Mouse (Mus musculus): ENCODE measurements around the gene Ttll10.
A peak's percentile ranks its signal among the peaks of the same experiment; 100 is the strongest.

The Ttll10 gene

DNA sequence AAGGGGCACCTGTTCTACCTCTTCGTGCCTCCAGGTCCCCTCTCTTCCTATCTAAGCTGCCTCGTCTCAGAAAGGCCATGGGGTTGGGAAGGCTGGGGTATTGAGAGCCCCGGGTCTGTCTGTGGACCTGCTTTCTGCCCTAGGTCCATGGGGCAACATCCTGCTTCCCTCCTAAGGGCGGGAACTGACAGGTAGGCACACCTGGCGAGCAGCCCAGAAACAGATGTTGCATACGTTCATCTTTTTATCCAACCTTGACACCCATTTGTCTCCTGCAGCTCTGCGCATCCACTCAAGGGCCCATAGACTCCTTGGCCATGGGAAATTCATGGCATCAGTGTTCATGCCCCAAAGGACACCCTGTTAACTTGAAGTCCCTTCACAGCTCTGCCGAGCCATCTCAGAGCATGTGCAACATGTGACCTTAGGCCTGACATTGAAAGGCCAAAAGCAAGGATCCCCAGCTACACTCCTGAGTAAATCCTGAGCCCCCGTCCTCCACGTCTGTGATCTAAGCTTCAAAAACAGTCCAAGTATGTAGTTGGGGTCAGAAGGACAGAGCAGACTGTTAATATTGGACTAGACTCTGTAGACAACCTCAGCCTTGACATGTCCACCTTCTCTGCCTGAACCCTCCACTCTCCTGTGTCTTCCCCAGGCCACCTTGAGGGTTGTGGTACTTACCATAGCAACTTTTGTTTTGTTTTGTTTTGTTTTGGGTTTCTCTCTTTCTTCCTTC is 6.1 kb upstream of the Ttll10 start:
- no peak for DNase-seq (ENCODE audit: low read depth, low spot score)

DNA sequence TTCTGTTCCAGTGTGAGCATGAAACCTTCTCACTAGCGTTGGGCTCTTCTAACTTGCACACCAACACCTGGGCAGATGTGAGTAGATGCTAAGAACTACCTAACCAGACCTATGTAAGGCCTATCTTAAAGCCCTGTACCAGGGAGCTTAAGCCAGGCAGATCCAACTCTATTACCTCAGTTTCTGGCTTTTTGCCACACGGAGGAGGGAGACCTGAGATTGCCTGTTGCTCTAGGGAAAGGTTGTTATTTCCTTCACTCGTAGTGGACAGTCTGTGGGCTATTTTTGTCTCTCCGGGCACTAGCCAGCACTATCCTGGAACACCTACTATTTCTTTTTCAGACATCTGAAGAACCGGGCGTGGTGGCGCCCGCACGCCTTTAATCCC is 5.3 kb upstream of the Ttll10 start:
- DNase-seq (ENCODE audit: low read depth, low spot score): no peak

DNA sequence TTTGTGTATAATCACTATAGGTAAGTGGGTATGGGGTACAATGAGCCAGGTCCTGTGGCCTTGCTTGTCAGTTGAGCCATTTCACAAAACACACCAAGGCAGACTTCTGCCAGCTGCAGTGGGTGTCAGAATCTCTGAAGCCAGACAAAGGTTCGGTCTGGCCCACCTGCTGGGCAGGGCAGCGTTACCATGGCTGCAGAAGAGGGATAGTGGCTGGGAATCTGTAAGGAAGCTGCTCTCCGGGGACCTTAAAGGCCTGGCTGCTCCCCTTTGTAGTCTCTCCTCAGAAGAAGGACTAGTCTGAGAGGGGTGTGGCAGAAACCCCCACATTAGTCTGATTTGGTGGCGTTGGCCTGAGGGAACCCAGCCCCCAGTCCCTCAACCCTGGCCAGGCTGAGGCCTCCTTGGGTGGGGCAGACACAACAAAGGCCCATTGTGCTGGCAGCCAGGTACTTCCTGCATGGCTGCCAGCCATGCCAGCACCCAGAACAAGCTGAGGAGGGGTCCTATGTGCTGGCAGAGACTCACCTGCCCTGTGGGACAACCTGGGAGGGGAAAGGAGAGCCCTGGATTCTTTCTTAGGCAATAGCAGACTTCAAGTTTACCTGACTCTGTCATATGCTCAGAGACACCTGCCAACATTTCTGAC is 4.8 kb upstream of the Ttll10 start:
- no peak for DNase-seq (ENCODE audit: low read depth, low spot score)

DNA sequence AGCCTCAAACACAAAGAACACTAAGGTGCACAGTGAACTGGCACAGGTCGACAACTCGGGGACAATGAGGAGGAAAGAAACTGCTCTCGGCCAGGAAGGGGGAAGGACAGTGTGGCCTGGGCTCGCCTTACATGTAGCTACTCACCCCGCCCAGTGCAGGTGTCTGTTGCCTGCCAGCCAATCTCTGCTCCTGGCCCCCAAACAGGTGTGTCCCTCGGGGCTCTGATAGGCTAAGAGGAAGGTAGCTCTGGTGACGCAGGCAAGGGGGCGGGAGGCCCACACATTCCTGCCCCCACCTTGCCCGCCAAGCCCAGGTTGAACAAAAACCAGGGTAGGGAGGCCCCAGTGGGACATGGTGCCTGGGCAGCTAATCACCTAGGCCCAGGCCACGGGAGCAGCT is 499 bp upstream of the Ttll10 start:
- DNase-seq (ENCODE audit: low read depth, low spot score): no peak

DNA sequence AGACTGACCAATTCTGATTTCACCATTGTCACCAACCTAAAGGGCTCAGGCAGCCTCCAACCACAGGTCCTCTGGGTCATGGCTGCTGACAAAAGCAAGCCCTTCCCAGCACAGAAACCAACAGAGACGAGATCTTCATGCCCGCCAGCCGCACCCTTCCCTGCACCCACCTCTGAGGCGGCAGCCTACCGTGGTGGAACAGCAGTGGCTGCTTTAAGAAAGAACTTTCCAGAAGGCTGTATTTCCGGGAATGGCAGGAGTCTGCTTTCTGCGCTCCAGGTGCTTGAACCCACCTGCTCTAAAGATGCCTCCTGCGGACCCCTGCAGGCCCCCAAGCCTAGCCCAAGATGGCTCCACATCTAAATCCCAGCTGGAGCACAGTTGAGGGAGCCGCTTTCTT is 388 bp downstream of the Ttll10 start:
- no peak for DNase-seq (ENCODE audit: low read depth, low spot score)

DNA sequence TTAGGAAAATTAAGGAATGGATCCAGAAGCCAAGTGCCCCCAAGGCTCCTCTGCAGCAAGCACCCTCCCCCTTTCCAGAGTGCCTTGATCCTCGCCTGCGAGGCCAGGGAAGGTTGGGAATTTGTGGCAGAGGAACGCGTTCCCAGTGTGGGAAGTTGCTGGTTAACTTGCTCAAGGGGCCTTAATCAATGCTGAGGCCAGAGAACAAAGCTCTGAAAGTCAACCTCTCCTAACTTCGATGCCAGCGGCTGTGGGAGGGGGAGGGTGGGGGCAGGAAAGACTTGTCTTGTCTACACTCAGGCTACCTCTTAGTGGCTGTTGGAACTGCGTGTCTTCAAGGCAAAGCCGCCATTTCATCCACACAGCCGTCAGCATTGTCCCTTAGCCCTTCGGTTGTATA is 1.5 kb downstream of the Ttll10 start:
- DNase-seq (ENCODE audit: low read depth, low spot score): no peak

DNA sequence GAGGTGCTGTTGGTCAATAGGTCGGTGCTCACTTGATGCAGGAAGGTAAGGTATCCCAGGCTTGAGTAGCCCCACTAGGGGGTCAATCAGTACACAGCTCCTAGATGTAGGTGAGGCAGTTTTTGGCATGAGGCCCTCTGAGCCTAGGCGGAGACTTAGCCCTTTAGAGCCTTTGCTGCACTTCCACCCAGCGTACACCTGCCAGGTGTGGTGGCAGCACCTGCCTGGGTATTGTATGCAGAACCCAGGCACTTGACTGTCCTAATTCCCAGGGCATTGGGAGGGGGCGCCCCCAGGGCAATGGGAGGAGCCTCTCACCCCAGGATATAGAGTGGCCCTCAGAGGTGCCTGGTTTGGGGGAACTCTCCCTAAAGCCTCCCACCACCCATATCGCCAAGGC is 4.0 kb downstream of the Ttll10 start:
- DNase-seq (ENCODE audit: low read depth, low spot score): no peak

DNA sequence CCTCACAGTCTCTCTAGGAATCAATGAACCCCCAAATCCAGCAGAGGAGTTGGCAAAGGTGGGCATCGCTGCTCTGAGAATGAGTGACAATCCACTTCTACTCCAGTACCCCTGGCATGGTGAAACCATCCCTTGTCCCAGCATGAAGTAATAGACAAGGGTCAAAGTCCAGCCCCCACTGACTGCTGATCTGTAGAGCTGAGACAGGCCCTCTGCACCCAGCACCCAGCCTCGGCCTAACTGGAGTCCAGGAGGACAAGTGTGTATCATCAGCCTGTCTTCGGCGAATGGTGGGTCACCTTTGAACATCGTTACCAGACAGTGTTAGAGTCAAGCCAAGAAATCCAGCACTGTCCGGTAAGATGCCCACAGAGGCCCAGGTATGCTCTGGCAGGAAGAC is 4.6 kb downstream of the Ttll10 start:
- no peak for DNase-seq (ENCODE audit: low read depth, low spot score)

DNA sequence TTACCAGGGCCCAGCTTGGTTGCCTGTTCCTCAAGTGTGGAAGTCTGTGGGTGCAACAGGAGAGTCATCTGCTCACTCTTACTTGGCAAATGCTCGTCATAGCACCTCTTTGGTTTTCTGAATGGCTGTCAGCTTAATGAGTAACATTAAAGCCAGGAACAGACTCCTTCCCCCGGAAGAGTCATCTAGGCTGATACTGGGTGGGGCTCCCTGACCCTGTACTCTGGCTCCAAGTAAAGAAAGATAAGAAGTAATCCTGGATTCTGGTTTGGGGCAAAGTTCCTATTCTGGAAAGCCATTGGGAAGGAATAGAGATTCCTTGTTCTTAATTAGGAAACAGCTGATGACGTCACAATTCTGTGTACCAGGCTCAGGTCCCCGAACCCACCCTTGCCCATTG is 5.1 kb downstream of the Ttll10 start:
- DNase-seq (ENCODE audit: low read depth, low spot score): no peak

DNA sequence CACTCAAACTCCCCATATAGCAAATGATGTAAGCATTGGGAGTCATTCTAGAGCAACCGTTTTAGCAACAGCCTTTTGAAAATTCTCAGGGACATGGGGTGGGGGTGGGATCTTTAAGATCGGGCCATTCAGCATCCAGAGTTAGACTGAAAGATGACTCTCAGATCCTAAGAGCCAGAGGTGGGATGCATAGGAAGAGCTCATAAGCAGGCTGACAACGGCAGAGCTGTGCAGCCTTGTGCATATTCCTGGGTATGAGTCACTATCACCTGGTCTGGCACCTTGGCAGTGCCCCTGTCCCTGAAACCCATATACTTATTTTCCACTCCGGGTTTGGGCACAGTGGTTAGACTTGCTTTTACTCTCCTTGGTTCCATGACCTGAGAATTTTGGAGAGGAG is 6.1 kb downstream of the Ttll10 start:
- DNase-seq (ENCODE audit: low read depth, low spot score): no peak

DNA sequence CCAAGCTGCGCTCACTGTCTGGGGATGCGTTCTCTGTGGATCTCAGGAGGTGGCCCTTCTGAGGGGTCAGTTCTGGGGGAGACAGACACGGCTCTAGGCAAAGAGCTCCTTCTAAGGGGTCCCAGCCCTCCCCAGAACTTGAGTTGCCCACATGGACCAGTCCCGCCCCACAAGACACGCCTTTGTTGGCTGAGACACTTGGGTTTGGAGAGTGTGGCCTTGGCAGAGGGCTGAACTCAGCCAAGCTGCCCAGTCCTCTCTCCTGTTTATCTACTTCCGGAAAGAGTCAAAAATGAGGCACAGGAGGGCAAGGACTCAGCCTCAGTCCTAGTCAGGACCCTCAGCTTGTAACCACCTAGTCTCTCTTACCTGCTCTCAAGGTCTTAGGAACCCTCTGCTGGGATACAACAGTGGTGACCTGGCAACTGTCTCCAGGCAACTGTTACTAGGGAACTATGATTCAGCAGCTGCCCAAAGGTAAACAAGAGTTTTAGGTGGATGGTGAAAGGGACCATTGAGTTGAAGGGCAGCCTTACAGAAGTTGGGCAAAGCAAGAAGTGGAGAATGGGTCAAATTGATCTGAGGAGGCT is 8.7 kb downstream of the Ttll10 start:
- DNase-seq (ENCODE audit: low read depth, low spot score): peak; percentile 12

DNA sequence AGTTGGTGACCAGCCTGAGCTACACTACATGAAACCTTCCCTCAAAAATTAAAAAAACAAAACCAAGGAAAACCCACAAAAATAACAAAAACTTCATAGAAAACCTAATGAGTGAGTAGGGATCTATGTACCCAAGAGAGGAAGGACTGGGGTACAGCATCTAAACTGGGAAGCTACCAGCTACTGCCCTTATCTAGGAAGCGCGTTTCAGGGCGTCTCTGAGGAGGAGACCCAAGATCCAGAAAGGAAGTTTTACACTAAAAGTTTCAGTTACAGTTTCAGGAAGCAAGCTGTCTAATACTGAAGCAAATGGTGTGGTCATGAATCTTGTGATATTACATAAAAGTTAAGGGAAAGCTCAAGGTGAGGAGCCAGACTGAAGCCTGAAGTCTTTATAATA is 9.4 kb downstream of the Ttll10 start:
- no peak for DNase-seq (ENCODE audit: low read depth, low spot score)

DNA sequence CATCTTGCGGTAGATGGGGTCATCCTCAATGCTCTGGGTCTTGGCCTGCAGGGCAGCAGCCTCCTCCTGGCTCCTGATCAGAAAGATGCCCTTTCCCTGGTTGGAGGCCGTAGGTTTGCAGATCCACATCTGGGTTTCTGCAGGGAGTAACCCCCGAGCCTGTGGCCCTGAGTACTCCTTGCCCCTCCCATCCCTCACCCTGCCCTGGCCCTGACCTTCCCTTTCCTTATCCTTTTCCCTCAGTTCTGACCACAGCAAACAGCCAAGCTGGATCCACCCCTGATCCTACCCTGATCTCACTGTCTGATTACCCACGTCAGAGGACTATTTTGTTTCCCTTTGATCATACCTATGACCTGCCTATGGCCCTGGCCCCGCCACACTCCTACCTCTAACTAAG is 14.5 kb downstream of the Ttll10 start:
- DNase-seq (ENCODE audit: low read depth, low spot score): no peak

DNA sequence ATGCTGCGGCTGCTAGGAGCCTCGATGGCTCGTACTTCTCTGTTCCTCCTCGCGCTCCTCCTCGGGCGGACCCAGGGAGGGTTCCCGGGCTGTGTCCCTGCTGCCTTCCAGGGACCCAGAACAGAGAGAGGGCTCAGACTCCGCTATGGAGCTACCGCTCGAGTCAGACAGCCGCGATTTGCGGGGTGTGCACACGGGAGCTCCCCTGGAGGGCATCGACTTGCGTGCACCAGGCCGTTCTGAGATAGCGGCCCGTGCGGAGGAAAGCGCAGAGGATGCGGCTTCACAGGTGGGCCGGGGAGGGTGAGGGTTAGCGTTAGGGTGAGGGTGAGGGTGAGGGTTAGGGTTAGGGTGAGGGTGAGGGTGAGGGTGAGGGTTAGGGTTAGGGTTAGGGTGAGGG is 24.3 kb downstream of the Ttll10 start:
- DNase-seq (ENCODE audit: low read depth, low spot score): no peak

DNA sequence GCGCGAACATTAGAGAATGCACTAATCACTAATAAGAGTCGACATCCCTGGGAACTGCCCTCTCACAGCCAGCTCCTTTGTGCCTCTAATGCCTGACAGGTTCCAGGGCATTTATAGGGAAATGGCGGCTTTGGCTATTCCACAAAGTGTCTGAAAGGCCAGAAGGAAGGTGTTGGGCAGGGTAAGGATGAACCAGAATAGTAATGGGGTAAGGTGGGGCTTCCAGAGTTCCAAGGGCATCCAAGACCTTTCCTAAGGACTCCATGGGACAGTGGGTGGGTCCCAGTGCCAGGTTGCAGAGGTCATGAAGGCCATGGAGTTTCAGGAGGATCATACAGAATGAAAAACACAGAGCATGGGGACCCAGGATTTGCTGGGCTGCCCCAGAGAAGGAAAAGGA is 24.9 kb downstream of the Ttll10 start:
- DNase-seq (ENCODE audit: low read depth, low spot score): no peak

DNA sequence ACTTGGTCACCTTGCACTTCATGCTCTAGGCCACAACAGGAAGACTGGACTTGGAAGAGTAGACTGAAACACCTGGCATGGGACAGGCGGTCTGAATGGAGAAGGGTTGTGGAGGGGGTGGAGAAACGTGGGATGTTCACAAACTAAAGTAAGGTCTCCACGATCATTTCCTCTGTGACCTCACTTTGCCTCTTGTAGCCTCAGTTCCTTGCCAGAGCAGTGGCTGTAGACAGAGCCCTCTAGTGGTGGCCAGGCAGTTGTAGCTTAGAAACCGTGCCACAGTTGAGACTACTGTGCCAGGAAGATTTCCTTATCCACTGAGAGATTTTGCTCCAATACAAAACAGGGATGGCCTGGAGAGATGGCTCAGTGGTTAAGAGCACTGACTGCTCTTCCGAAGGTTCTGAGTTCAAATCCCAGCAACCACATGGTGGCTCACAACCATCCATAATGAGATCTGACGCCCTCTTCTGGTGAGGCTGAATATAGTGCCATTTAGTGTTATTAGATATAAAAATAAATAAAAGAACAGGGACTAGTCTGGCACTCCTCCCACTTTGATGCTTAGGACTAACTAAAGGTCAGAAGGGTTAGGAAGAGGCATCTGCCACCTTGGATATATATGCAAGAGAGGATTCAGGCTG is 25.6 kb downstream of the Ttll10 start:
- peak; percentile 69 for DNase-seq (ENCODE audit: low read depth, low spot score)

DNA sequence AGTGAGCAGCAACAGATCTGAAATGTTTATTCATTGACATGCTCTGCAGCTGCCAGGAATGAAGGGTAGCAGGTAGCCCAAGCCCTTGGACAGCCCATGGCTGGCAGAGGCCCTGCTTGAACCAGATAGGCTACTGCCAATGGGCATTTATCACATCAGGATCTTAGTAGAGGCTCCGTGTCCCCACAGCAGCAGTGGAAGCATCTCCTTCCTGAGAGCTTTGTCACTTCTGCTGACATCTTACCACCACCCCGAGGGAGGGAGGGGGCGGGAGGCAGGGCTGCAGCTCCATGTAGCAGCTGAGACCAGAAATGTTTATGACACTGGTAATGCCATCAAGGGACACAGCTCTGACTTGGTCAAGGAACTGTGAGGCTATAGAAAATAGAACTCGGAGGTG is 26.4 kb downstream of the Ttll10 start:
- no peak for DNase-seq (ENCODE audit: low read depth, low spot score)

DNA sequence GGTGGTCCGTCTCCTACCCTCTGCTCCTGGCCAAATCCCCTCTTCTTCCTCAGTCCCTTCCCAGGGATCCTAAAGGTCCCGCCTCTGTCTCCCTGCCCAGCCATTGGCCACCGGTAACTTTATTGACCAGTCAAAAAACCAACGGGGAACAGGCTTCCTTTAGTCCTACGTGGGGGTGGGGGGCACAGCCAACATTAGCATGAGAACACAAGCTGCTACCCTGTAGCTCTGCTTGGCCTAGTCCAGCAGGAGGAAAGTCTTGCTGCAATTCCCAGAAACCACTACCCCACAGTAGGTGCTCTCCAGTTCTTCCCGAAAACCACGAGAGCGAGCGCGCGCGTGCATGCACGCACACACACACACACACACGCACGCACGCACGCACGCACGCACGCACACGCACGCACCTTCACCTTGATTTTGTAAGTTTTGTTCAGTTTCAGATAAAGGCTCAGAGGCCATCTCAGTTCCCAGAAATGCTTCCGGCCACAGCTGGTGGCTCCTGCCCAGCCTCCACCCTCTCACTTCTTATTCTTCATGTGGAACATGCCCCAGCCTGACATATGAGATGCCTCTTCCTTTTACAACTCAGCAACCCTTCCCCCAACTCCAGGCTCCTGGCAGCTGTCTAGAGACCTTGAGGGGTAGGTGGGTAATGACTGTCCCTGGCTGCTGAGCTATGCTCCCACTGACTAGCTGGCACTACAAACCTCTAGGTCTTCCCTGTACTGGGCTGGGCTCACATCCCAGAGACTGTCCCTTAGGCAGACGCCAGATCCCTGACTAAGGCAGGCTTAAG is 27.4 kb downstream of the Ttll10 start:
- DNase-seq (ENCODE audit: low read depth, low spot score): peak; percentile 85

DNA sequence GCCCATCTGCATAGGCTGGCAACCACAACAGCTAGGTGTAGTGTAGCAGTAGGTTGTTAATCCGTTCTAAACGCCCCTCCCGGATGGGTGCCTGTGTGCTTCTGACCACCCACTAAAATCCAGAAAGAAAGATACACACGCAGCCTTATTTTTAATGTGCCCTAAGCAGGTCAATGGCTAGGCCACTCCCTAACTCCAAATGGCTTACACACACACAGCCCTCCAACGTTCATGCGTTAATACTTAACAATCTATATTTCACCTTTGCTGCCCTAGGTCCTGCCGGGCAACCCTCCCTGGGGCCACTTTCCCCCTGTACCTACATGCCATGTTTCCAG is 28.0 kb downstream of the Ttll10 start:
- no peak for DNase-seq (ENCODE audit: low read depth, low spot score)

DNA sequence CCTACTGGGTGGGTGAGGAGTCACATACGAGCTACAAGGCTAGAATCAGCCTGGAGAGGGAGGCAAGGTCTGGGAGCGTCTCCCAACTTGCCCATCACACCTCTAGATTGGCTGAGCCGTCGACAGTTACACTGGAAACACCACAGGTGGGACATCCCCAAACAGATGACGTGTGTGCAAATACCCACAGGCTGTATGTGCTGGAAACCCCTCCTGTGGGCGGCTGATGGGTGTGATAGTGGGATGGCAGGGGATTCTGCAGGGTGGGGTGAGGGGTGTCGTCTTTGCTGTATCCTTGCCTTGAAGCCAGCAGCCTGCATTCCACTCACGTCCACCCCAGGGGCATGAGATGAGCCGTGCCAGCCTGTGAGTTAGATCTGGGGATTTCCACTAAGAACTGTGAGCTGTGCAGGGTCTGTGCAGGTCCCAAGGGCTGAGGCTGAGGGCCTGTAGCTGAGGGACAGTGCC is 28.5 kb downstream of the Ttll10 start:
- no peak for DNase-seq (ENCODE audit: low read depth, low spot score)

DNA sequence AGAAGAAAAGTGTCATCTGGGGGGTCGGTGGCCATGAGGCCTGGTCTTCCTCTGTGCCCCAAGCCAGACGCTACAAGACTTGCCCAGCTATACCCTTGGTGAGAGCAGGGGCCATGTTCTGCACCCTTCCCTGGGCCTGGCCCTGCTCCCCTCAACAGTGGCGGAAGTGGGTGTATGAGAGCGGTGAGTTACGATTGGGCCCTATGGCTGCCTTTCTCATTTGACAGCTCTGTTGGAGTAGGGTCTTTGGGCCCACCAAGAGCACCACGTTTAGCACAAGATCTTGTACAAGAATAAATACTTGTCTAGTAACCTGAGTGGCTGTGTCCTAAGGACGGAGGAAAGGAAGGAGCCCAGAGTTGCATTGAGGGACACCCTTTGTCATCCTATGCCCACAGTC is 30.6 kb downstream of the Ttll10 start:
- DNase-seq (ENCODE audit: low read depth, low spot score): no peak

DNA sequence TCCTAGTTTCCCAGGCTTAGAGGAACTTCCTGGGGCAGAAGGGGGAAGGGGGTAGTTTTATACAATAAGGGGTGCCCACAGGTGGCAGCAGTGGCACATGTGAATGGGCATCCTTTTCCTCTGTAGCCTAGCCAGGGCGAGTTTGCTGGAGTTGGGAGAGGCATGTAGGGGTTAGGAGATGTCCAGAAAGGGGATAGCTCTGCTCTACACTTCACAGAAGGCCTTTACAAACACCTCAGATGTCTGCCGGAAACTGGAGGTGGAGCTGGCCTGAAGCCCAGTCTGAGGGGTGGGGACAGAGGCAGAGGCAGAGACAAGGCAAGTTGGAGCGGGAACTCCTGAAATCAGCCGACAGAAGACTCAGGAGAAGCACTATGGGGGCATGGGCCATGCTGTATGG is 33.2 kb downstream of the Ttll10 start, which contains the start of gene Tnfrsf18:
Gene Tnfrsf18 (plus strand): TSS at position 152 of the 400 bp plus-strand sequence.
- no peak for DNase-seq (ENCODE audit: low read depth, low spot score)
